Mouse (Mus musculus) leukemia stem cell, adult 10-12 weeks (primary cell): ENCODE data around the gene Rab14. TPM values are rescaled to one million over a fixed set of nuclear protein-coding genes. Genes with fewer than 3 reads are reported as not detected.

Experiments
- polyA plus RNA-seq: library from polyadenylated mRNA; stranded (reverse); fragments of >175 nt; gene quantifications from 2 replicates; pipeline ENCODE4 v1.2.3, GENCODE M21; 2012; ENCODE audit warnings: low replicate concordance

The Rab14 gene
- polyA plus RNA-seq: 1,361 and 2,752 TPM in 2 replicates

DNA sequence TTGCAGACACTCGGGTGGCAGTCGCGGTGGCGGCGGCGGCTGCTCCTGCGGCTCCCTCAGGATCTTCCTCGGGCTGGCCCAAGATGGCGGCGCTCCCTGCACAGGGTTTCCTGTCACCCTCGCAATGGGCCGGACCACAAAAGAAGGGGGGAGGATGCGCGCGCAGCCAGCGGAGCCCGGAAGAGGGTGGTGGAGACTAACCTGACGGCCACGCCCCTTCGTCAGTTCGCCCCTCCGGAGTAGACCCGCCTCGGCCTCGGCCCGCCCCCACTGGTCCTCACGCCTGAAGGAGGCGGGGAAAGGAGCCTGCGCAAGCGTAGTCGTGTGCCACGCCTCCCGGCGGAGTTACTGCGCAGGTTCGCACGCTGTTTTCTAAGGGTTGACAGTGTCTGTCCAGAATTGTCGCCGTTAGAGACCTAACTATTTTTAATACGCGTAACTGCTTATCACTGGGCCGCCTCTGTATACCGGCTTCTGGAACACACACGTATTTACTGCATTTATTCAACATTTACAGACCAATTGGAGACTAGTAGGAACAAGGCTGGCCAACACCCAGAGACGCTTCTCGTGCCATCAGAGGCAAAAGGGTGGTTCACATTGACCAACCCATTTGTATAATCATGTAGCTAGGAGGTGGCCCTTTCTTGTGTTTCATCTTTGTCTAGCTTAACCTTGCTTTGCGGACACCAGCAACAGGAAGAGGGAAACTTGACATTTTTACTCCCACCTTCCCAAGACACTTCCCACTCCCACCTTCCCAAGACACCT lies at the start of gene Rab14:
Rab14 (minus strand) TSS at position 223 of the 771 bp plus-strand sequence.

Other genes with a start within 250 kb of the Rab14 start
- gene Traf1, start 239.3 kb downstream of the Rab14 start, polyA plus RNA-seq: 3.8 and 5.1 TPM in 2 replicates
- gene Hc, start 139.7 kb downstream of the Rab14 start, polyA plus RNA-seq: not detected in 2 replicates
- 0.17 TPM in 1 of 2 replicates, not detected in the other for gene AI182371, start 99.6 kb downstream of the Rab14 start, polyA plus RNA-seq
- gene Cntrl, start 91.6 kb downstream of the Rab14 start, polyA plus RNA-seq: 7.2 and 18.9 TPM in 2 replicates
- gene Gsn, start 55.3 kb upstream of the Rab14 start, polyA plus RNA-seq: 11.6 and 13.3 TPM in 2 replicates
- gene Stom, start 135.9 kb upstream of the Rab14 start, polyA plus RNA-seq: 69.9 and 194 TPM in 2 replicates
- not detected in 2 replicates for gene 4930568D16Rik, start 166.6 kb upstream of the Rab14 start, polyA plus RNA-seq
- not detected in 2 replicates for gene 4930402F06Rik, start 196.1 kb upstream of the Rab14 start, polyA plus RNA-seq